8 mouse cellular contexts compared by ENCODE assay signal in genomic region chr2:120093671-120094430, GRCm38 (mm10).
DNase-seq lines count a peak whose midpoint lies in the region; ATAC-seq and TF ChIP-seq lines count a peak whose summit lies in the region.

No protein-coding gene starts in this region.

- H3K9ac ChIP-seq in kidney, embryonic 16.5 days (replicated peaks; ENCODE audit: low read length) = no peak overlapping the region
- H3K9ac ChIP-seq in midbrain, postnatal 0 days (replicated peaks; ENCODE audit: low read length, poor library complexity, severe bottlenecking) = no peak overlapping the region

- no peaks in the 10 kb centered on the region for H3K27me3 ChIP-seq in kidney, embryonic 16.5 days (ENCODE audit: insufficient read depth, low read length)
- H3K27me3 ChIP-seq in E14TG2a.4 (ENCODE audit: insufficient read depth, low read length) = no peaks in the 10 kb centered on the region
- no peaks in the 10 kb centered on the region for H3K27me3 ChIP-seq in midbrain, postnatal 0 days (ENCODE audit: insufficient read depth, low read length)

- 59% methylated on average over 5 of the region's 5 CpGs for WGBS in kidney, embryonic 16.5 days
- 72% methylated on average over 5 of the region's 5 CpGs for WGBS in midbrain, postnatal 0 days

- no peak overlapping the region for H3K4me3 ChIP-seq in kidney, embryonic 16.5 days (ENCODE audit: low read length)
- H3K4me3 ChIP-seq in E14TG2a.4 (replicated peaks; ENCODE audit: low read length) = no peak overlapping the region
- no peak overlapping the region for H3K4me3 ChIP-seq in midbrain, postnatal 0 days (ENCODE audit: low read depth, low read length)

- intact Hi-C loops in gastrocnemius, postnatal 14 days (cut with DNase I; ENCODE audit: low total_unique reads) = no loop called here

- H3K4me2 ChIP-seq in kidney, embryonic 16.5 days (replicated peaks; ENCODE audit: low read depth, low read length) = no peak overlapping the region
- no peak overlapping the region for H3K4me2 ChIP-seq in midbrain, postnatal 0 days (ENCODE audit: low read depth, low read length, poor library complexity, severe bottlenecking)

- no peaks in the 10 kb centered on the region for H3K9me3 ChIP-seq in kidney, embryonic 16.5 days (ENCODE audit: low read length)
- no peaks in the 10 kb centered on the region for H3K9me3 ChIP-seq in E14TG2a.4 (ENCODE audit: low read length)
- H3K9me3 ChIP-seq in midbrain, postnatal 0 days (ENCODE audit: low read length) = no peaks in the 10 kb centered on the region

- peak; percentile 34 for TF ChIP-seq CTCF in E14TG2a.4 (conservative IDR thresholded peaks at IDR 0.05; ENCODE audit: low read length)
- peak; percentile 71 for TF ChIP-seq CTCF in midbrain, postnatal 0 days (IDR thresholded peaks at IDR 0.05)

- no peaks in the 10 kb centered on the region for H3K4me1 ChIP-seq in kidney, embryonic 16.5 days (ENCODE audit: insufficient read depth, low read length)
- H3K4me1 ChIP-seq in E14TG2a.4 (replicated peaks; ENCODE audit: low read depth, low read length) = peaks cover 19% of the 10 kb centered on the region
- no peaks in the 10 kb centered on the region for H3K4me1 ChIP-seq in midbrain, postnatal 0 days (ENCODE audit: insufficient read depth, low read length)

- 0 out of 2 replicates have a peak, but pooled peaks have one; percentile 4 for ATAC-seq in kidney, embryonic 16.5 days (ENCODE audit: low FRiP score, low TSS enrichment)
- no peak for ATAC-seq in midbrain, postnatal 0 days (ENCODE audit: low FRiP score)

- no peak overlapping the region for H3K27ac ChIP-seq in kidney, embryonic 16.5 days (ENCODE audit: low read length)
- H3K27ac ChIP-seq in midbrain, postnatal 0 days (ENCODE audit: low read depth, low read length) = no peak overlapping the region

- DNase-seq in kidney, adult 11 months = no peak
- DNase-seq in adrenal gland, postnatal 36 days = peak; percentile 68 to 78
- peak; percentile 49 for DNase-seq in gastrocnemius, postnatal 14 days
- DNase-seq in kidney, postnatal 4 days = peak; percentile 64 to 69
- peak; percentile 56 for DNase-seq in midbrain, postnatal 0 days (ENCODE audit: low spot score)
- DNase-seq in thymus, postnatal 25 days = peak; percentile 56

- H3K36me3 ChIP-seq in kidney, embryonic 16.5 days (ENCODE audit: insufficient read depth, low read length) = no peaks in the 10 kb centered on the region
- H3K36me3 ChIP-seq in E14TG2a.4 (ENCODE audit: insufficient read depth, low read length) = peaks cover 52% of the 10 kb centered on the region
- H3K36me3 ChIP-seq in midbrain, postnatal 0 days (ENCODE audit: insufficient read depth, low read length) = no peaks in the 10 kb centered on the region
